8 mouse cellular contexts compared by ENCODE assay signal in genomic region chr3:130819031-130819836, GRCm38 (mm10).
DNase-seq lines count a peak whose midpoint lies in the region; ATAC-seq and TF ChIP-seq lines count a peak whose summit lies in the region.

No protein-coding gene starts in this region.

- no peak overlapping the region for H3K27ac ChIP-seq in liver, embryonic 14.5 days

- DNase-seq in frontal cortex, postnatal 14 days (ENCODE audit: low spot score in 2 of 2) = no peak
- DNase-seq in thymus, adult 18-20 months = peak; percentile 13 to 48
- DNase-seq in thymus, postnatal 0 days (ENCODE audit: low spot score) = no peak
- no peak for DNase-seq in liver, embryonic 14.5 days (ENCODE audit: low read depth in 3 of 3, low spot score in 3 of 3)
- DNase-seq in thymus, postnatal 10 days (ENCODE audit: low spot score in 2 of 2) = peak; percentile 51 to 53
- DNase-seq in gastrocnemius, postnatal 10 days = no peak
- no peak for DNase-seq in layer of hippocampus, adult 18-20 months (ENCODE audit: low spot score in 2 of 2)

- no peaks in the 10 kb centered on the region for H3K4me1 ChIP-seq in liver, embryonic 14.5 days (replicated peaks; ENCODE audit: control insufficient read depth in 2 of 2, insufficient read depth in 2 of 2, low read length in 1 of 2)

- H3K4me2 ChIP-seq in liver, embryonic 14.5 days (ENCODE audit: low read depth) = peak overlapping the region; percentile 50

- H3K9me3 ChIP-seq in liver, embryonic 14.5 days (ENCODE audit: control insufficient read depth, low read length) = no peaks in the 10 kb centered on the region

- H3K36me3 ChIP-seq in liver, embryonic 14.5 days (replicated peaks; ENCODE audit: control insufficient read depth, insufficient read depth, low read depth) = no peaks in the 10 kb centered on the region

- H3K4me3 ChIP-seq in liver, embryonic 14.5 days (ENCODE audit: insufficient read depth in 1 of 2, low read depth in 2 of 2, low read length in 2 of 2) = peak overlapping the region; percentile 9 to 10; a peak in 1 of 4 replicates

- 37% methylated on average over 17 of the region's 17 CpGs for WGBS in liver, embryonic 14.5 days (ENCODE audit: insufficient replicate concordance)

- H3K9ac ChIP-seq in liver, embryonic 14.5 days (replicated peaks) = no peak overlapping the region

- no peak for TF ChIP-seq EP300 in liver, embryonic 14.5 days (IDR thresholded peaks at IDR 0.05; ENCODE audit: low read depth)

- ATAC-seq in frontal cortex, adult (ENCODE audit: low TSS enrichment) = peak; percentile 51
- no peak for ATAC-seq in liver, embryonic 14.5 days (ENCODE audit: insufficient read depth)

- no peaks in the 10 kb centered on the region for H3K27me3 ChIP-seq in liver, embryonic 14.5 days (ENCODE audit: control insufficient read depth, insufficient read depth, low read length)

- TF ChIP-seq CTCF in liver, embryonic 14.5 days (IDR thresholded peaks at IDR 0.05; ENCODE audit: low read depth) = no peak

Comparison
In these comparisons a context has a peak if more than half of its experiments do, and no peak if none do; other contexts are left out.
1. DNase-seq: peak in thymus, adult 18-20 months (2 of 2) and thymus, postnatal 10 days (2 of 2); none in frontal cortex, postnatal 14 days (0 of 2), thymus, postnatal 0 days (single experiment), liver, embryonic 14.5 days (0 of 3), gastrocnemius, postnatal 10 days (single experiment) and layer of hippocampus, adult 18-20 months (0 of 2).